Mouse (Mus musculus) bone marrow macrophage, adult 2 months (primary cell): ENCODE measurements at regions not wholly inside any gene's neighbourhood (a gene's known extent, or its start where the extent isn't known, plus 50 kb on each side); places are given as distances from the start of the nearest gene placed in this dataset.

Experiments used
- H3K27ac ChIP-seq: 2 replicates; pipeline ENCODE4 v1.5.1; 2012; ENCODE audit warnings: low read depth, low read length; ENCODE audit not compliant: insufficient read depth
- H3K4me1 ChIP-seq: 2 replicates; pipeline ENCODE4 v1.6.1; 2012; ENCODE audit warnings: low read length; ENCODE audit not compliant: control insufficient read depth, insufficient read depth
- H3K4me3 ChIP-seq: 2 replicates; pipeline ENCODE4 v1.5.1; 2012; ENCODE audit warnings: mild to moderate bottlenecking, low read length, moderate library complexity; ENCODE audit not compliant: insufficient read depth
- CTCF ChIP-seq: IDR thresholded peaks from 2 replicates; pipeline ENCODE4 v1.5.1; 2012; ENCODE audit warnings: low read depth, mild to moderate bottlenecking, low read length, moderate library complexity
- POLR2A ChIP-seq: IDR thresholded peaks from 2 replicates; pipeline ENCODE4 v1.6.1; 2012; ENCODE audit warnings: mild to moderate bottlenecking, low read depth, low read length, borderline replicate concordance

DNA sequence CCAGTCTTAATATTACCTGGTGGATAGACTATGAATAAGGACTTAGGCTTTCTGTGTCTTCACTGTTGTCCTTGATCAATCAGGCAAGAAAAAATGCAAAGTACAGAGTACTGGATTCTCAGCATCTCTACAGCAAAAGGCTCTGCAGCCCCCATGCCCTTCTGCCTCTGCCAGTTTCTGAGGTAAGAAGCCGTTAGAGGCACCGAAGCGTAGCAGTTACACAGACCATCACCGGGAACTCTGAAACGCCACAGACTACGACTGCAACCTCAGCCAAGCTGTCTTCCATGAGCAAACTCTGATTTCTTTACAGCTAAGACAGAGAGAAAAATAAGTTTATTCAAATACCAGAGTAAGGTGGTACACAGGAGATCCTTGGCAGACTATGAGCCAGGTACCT, 396.5 kb downstream of the Rwdd3 start:
- Histone ChIP-seq H3K4me1 (no peaks in the 10 kb centered on the region), H3K4me3 (no peak overlapping the region), H3K27ac (no peak overlapping the region)
- TF ChIP-seq CTCF (no peak), POLR2A (no peak)

DNA sequence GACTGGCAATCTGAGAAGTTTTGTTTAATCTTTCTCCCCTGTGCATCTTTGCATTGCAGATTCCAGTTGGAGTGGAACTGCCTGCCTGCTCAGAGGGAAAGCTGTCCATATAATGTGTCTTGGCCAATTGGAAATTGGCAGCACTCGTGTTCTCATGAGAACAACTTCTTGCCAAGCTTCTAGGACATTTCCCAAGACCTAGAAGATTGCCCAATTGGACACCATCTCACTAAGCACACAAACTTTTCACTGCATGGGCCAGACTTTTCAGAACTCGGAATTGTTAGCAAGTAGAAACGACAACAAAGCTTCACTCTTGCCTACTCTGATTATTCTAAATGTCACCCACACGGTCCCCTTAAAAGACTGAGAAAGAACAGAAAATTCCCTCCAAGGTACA, 409.8 kb downstream of the Rwdd3 start:
- Histone ChIP-seq H3K27ac (no peak overlapping the region), H3K4me1 (no peaks in the 10 kb centered on the region), H3K4me3 (no peak overlapping the region)
- TF ChIP-seq POLR2A (no peak), CTCF (no peak)

DNA sequence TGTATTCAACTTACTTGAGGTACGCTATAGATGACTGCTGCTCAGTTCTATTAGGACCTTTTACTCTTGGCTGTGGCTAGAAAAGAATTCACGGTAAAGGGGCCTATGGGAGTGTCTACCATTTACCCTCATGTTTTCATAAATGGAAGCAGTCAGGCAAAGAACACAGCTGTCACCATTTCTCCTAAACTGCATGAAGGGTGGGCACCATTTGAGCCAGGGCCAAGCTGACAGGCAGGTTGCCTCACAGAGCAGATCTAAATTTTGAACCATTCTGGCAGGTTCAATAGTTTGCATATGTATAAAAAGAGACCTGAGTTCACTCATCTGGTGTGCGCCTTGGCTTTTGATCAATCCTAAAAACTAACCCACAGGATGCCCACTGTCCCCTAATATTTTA, 410.3 kb downstream of the Rwdd3 start:
- no peak overlapping the region for H3K4me3 ChIP-seq
- H3K27ac ChIP-seq = no peak overlapping the region
- no peaks in the 10 kb centered on the region for H3K4me1 ChIP-seq
- TF ChIP-seq POLR2A = no peak
- TF ChIP-seq CTCF = no peak

DNA sequence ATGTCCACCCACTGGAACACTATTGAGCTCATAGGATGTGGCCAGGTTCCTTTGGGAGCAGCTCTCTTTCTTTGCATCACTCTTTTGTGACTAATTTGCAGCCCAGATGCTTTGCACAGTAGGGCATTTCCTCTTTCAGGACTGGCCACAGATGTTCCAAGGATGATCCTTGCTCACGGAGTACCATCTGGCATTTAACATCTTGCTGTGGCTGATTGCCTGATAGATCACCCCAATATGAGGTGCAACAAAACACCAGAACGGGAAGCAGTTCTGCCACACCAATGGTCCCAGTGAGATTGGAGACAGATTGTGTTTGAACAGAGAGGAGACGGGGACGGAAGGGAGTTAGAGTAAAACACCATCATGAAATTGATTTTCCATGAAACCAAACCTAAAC, 423.0 kb downstream of the Rwdd3 start:
- TF ChIP-seq POLR2A = no peak
- TF ChIP-seq CTCF = no peak
- H3K27ac ChIP-seq = no peak overlapping the region
- H3K4me1 ChIP-seq = no peaks in the 10 kb centered on the region
- no peak overlapping the region for H3K4me3 ChIP-seq

DNA sequence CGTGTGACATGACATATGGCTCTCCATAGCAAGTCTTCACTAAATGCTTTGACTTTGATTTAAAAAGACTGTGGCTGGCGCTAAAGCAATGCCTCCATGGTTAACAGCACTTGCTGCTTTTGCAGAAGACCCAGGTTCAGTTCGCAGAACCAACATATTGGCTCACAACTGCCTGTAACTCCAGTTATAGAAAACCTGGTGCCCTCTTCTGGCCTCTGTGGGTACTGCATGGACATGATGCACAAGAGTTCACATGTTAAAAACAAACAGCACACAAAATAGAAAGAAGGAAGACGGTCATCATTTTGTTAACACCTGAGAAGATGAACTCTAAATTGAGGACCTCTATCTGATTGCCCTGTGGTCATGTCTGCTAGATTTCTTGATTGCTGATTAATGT, 423.8 kb downstream of the Rwdd3 start:
- TF ChIP-seq CTCF (no peak), POLR2A (no peak)
- no peak overlapping the region for H3K4me3 ChIP-seq
- H3K27ac ChIP-seq = no peak overlapping the region
- H3K4me1 ChIP-seq = no peaks in the 10 kb centered on the region

DNA sequence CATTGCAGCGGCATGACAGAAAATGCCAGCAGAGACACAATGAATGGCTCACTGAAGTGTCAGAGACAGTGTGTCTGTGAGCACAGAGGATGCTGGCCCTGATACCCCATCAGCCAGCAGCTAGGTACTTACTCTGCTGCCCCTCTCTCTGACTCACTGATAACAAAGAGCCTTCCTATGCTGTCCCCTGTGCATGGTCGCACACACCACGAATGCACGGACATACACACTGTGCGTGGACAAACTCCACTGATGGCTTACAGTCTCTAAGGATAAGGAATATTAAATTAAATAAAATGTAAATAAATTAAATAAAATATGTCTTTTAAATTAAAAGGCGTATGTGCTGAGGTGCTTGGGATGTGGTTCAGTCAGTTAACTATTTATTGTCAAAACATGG, 438.2 kb downstream of the Rwdd3 start:
- no peaks in the 10 kb centered on the region for H3K4me1 ChIP-seq
- H3K4me3 ChIP-seq = no peak overlapping the region
- TF ChIP-seq CTCF (no peak), POLR2A (no peak)
- H3K27ac ChIP-seq = no peak overlapping the region

DNA sequence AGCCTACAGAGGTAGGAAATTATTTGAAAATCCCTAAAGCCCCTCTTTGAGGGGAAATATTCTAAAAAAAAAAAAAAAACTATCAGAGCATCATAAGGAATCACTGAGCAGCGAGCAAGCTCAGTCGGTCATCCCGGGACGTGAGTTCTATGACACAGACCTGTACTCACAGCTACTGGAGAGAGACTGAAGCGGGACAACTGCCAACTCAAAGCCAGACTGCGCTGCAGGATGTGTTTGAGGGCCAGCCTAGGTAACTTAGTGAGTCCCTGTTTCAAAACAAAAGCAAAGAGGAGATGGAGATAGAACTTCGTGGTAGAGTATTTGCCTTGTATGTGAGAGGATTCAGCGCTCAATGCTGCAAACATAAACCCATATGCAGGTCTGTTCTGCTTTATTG, 439.1 kb downstream of the Rwdd3 start:
- Histone ChIP-seq H3K4me1 (no peaks in the 10 kb centered on the region), H3K4me3 (no peak overlapping the region), H3K27ac (no peak overlapping the region)
- TF ChIP-seq CTCF = no peak
- TF ChIP-seq POLR2A = no peak

DNA sequence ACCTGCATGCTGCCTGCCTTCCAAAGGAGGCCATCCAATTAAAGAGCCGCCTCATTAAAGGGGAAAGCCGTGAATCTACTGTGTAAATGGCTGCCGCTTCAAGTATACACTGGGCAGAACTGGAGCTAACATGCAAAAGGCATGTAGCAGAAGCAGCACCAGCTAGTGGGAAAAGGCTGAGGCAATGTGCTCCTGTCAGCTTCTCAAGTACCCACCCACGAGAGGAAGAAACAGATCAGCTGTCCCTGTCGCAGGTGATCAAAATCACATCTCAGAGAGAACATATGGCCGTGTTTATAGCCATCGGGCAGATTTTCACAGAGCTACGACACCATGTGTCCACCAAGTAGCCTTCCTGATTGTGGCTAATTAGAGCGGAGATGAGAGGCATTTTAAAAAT, 440.2 kb downstream of the Rwdd3 start:
- TF ChIP-seq POLR2A (no peak), CTCF (no peak)
- Histone ChIP-seq H3K4me1 (no peaks in the 10 kb centered on the region), H3K4me3 (no peak overlapping the region), H3K27ac (no peak overlapping the region)

DNA sequence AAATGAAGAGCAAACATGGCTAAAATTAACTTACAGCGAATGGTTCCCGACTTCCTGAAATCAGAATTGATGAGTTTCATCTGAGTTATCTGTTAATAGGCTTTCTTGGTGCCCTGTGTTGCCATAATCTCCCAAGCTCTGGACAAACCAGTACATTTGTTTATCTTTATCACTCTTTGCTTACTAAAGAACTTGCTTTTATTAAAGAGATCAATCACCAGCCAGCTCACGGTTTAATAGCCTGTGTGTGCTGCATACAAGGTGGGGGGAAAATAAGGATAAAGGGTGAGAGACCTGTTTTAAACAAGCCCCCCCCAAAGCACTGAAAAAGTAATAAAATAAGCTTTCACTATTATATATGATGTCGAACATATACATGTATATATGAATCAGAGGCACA, 441.3 kb downstream of the Rwdd3 start:
- TF ChIP-seq CTCF (no peak), POLR2A (no peak)
- Histone ChIP-seq H3K27ac (no peak overlapping the region), H3K4me1 (no peaks in the 10 kb centered on the region), H3K4me3 (no peak overlapping the region)

DNA sequence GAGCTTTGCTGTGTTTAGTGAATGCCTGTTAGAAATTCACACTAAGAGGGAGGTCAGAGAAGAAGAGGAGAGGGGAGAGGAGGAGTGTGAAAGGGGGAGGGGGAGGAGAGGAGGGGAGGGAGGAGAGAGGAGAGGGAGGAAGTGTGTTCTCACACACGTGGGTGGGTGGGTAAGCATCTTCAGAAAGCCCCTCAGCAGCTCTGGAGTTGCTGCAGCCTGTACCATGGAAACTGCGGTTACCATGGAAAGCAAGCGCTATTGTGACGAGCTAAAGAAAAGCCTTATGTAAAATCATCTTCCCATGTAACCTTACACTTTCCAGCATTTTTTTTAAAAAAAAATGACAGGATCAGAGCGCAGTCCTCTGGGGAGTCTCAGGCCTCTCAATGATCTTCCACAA, 441.8 kb downstream of the Rwdd3 start:
- Histone ChIP-seq H3K4me3 (no peak overlapping the region), H3K27ac (no peak overlapping the region)
- no peak for TF ChIP-seq POLR2A
- TF ChIP-seq CTCF = no peak

DNA sequence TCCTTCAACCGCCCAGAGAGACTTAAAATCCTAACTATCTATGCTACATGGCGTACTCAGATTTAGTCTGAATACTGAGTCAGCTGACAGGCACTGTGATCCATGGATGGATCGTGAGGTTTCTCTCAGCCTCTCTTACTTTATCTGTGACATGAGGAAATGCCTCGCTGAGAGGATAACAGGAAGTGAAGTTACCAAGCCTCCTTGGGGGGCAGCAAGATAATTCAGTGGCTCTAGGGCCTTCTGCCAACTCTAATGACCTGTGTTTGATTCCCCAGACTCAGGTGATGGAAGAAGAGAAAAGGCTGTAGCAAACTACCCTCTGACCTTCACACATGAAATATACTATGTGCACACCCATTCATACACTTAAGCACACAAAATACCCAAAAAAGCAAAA, 486.3 kb downstream of the Rwdd3 start:
- Histone ChIP-seq H3K4me3 (no peak overlapping the region), H3K27ac (no peak overlapping the region), H3K4me1 (no peaks in the 10 kb centered on the region)
- no peak for TF ChIP-seq POLR2A
- no peak for TF ChIP-seq CTCF

More for the DNA sequence above, 441.8 kb downstream of the Rwdd3 start:
- no peaks in the 10 kb centered on the region for H3K4me1 ChIP-seq

DNA sequence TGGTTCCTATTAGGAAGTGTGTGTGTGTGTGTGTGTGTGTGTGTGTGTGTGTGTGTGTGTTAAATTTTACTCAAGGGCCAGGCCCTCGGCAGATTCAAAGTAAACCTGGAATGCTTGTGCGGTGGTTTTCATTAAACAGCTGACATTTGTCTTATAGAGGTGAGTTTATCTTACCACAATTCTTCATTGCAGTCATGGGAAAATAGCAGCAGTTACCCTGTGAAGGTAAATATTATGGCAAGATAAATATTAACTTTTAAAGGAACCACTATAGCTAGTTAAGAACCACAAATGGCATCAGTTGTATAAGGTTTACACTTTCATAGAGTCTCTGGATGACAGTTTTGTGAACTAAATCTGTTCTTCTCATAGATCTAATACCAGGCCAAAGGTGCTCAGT, 495.6 kb downstream of the Rwdd3 start:
- no peak for TF ChIP-seq CTCF
- TF ChIP-seq POLR2A = no peak
- Histone ChIP-seq H3K4me3 (no peak overlapping the region), H3K27ac (no peak overlapping the region), H3K4me1 (no peaks in the 10 kb centered on the region)
